Mouse (Mus musculus) embryonic fibroblast, embryonic 13.5 days (primary cell): ENCODE results near the gene Fto.

ENCODE experiments used
- CTCF ChIP-seq: IDR thresholded peaks from 2 replicates; pipeline ENCODE4 v1.5.1; 2011; ENCODE audit warnings: mild to moderate bottlenecking, control low read depth, low read length, moderate library complexity, borderline replicate concordance; ENCODE audit not compliant: insufficient read depth
- POLR2A ChIP-seq: IDR thresholded peaks from 2 replicates; pipeline ENCODE4 v1.6.1; 2011; ENCODE audit warnings: low read depth, mild to moderate bottlenecking, control low read depth, low read length, moderate library complexity

GRCm38 (mm10) chr8:91326018-91326417, 12.7 kb downstream of the Fto start:
- TF ChIP-seq POLR2A, result no peak
- TF ChIP-seq CTCF, result no peak
